Mouse (Mus musculus): Measurements from ENCODE around the gene Gm3164. TPM values are rescaled to one million over a fixed set of nuclear protein-coding genes. Genes with fewer than 3 reads are reported as not detected.

Gm3164 gene
- not detected for total RNA-seq (2023)

DNA sequence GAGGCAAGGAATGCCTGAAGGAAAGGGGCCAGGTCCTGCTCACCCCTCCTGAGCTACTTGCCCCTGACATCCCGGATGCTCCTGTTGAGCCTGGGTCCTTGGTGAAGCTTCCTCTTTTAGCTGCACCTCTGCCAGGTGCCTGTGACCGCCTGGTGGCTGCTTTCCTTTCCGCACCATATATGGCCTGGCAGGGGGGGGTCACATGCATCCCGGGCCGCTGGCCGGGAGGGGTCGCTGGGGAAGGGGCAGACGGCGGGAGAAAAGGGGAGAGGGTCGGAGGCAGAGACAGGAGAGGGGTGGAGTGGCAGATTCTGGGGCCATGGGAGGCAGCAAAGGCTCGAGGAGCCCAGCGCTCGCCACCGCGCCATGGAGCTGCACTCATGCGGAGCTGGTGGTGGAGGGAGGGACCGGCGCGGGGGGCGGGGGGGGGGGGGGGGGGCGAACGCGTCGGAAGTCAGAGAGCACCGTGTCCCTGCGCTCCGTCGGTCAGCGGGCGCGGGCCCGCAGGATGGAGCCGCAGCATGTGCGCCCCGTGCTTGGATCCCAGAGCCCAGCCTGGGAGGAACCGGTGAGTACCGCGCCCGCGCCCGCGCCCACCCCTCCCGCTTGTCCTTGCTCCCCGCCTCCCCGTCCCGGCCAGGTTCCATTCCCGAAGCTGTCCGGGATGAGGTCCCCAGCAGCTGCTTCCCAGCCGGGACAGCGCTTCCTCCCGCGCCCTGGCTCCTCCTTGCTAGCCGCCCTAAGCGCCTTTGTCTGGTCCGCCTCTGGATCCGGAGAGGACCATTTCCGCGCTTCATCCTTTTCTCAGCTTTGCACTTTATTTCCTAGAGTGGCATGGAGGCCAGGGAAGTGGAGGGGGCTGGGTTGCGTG lies at the start of gene Gm3164:
Gm3164 (plus strand) TSS at position 484 of the 871 bp plus-strand sequence.

DNA sequence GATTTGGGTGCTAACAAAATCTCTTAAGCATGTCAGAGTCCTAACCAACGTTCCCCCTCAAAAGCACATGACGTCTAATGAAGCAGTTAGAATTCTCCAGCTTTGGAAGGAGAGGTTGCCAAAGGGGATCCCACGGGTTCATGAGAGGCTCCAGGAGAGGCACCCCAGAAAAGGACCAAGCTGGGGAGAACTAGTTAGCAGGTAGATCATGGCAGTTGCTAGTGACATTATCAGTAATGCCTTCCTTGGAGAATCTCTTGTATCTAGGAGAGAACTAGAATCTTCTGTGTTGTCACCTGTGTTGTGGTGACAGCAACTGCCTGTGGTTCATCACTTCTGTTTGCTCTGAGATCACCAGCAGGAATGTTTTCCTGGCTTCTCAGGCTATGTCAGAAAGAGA lies 18.0 kb upstream of the Gm3164 start, which contains the start of gene Gm3159:
Gm3159 (plus strand) TSS at position 301 of the 400 bp plus-strand sequence.

DNA sequence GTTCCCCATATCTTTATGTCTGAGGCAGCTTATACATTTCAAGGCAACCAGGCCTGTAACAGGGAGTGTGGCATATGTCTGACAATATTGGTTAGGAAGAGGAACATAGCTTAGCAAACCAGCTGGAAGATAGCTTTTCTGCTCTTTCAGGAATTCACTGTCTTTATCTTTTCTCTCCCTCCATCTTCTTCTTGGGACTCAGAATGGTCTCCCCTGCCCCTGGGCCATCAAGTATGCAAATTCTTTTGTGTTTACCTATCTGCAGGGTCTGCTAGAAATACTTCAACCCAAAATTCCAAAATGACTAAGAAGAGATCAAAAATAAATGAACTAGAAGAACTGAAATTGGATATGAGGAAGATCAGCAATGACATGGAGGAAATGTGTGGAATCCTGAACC lies 15.4 kb downstream of the Gm3164 start, which contains the start of gene Gm3173:
Gm3173 (plus strand) TSS at position 301 of the 400 bp plus-strand sequence.

DNA sequence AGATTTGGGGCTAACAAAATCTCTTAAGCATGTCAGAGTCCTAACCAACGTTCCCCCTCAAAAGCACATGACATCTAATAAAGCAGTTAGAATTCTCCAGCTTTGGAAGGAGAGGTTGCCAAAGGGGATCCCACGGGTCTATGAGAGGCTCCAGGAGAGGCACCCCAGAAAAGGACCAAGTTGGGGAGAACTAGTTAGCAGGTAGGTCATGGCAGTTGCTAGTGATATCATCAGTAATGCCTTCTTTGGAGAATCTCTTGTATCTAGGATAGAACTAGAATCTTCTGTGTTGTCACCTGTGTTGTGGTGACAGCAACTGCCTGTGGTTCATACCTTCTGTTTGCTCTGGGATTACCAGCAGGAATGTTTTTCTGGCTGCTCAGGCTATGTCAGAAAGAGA lies 66.2 kb downstream of the Gm3164 start, which contains the start of gene Gm3182:
Gm3182 (plus strand) TSS at position 301 of the 400 bp plus-strand sequence.

Other genes starting within 250 kb of the Gm3164 start
- gene Gm2974, start 232.9 kb upstream of the Gm3164 start, total RNA-seq (2023): not detected
- not detected for gene Gm3138, start 165.8 kb upstream of the Gm3164 start, total RNA-seq (2023)
- gene Gm3149, start 98.2 kb upstream of the Gm3164 start, total RNA-seq (2023): not detected
- not detected for gene 2610042L04Rik, start 80.7 kb upstream of the Gm3164 start, total RNA-seq (2023)
- gene Gm3159, start 17.9 kb upstream of the Gm3164 start, total RNA-seq (2023): not detected
- not detected for gene Gm3173, start 15.5 kb downstream of the Gm3164 start, total RNA-seq (2023)
- gene Gm3182, start 66.3 kb downstream of the Gm3164 start, total RNA-seq (2023): not detected
- not detected for gene Gm3047, start 140.0 kb downstream of the Gm3164 start, total RNA-seq (2023)
- not detected for gene Gm8159, start 216.9 kb downstream of the Gm3164 start, total RNA-seq (2023)
- not detected for gene Gm3239, start 248.7 kb downstream of the Gm3164 start, total RNA-seq (2023)

Data from T-cell, adult 66 days (primary cell).